Mouse (Mus musculus): ENCODE results near the gene Iqcf1. TPM values are rescaled to one million over a fixed set of nuclear protein-coding genes. Genes with fewer than 3 reads are reported as not detected.

The Iqcf1 gene
- total RNA-seq, 2 experiments from 2014 or later: not detected

Other genes starting within 250 kb of the Iqcf1 start
- gene Poc1a, start 218.9 kb upstream of the Iqcf1 start, total RNA-seq (2021): 10 to 100 TPM; 11.7 to 13.0 TPM
- 10 to 100 TPM; 82.4 to 91.1 TPM for gene Dusp7, start 131.3 kb upstream of the Iqcf1 start, total RNA-seq (2021)
- 100 to 1,000 TPM; 262 to 288 TPM for gene Rpl29, start 70.5 kb upstream of the Iqcf1 start, total RNA-seq (2021)
- gene Acy1, start 61.6 kb upstream of the Iqcf1 start, total RNA-seq (2021): 10 to 100 TPM; 12.6 to 13.1 TPM
- 10 to 100 TPM in 1 of 2 experiments, 1 to 10 TPM in 1; 9.9 to 12.6 TPM for gene Abhd14b, start 52.5 kb upstream of the Iqcf1 start, total RNA-seq (2021)
- 10 to 100 TPM; 38.2 to 41.5 TPM for gene Abhd14a, start 52.3 kb upstream of the Iqcf1 start, total RNA-seq (2021)
- gene Pcbp4, start 46.7 kb upstream of the Iqcf1 start, total RNA-seq (2021): 100 to 1,000 TPM; 178 to 202 TPM
- gene Gpr62, start 34.0 kb upstream of the Iqcf1 start, total RNA-seq (2021): 10 to 100 TPM; 14.0 to 14.7 TPM
- 10 to 100 TPM; 30.9 to 34.9 TPM for gene Rrp9, start 24.0 kb upstream of the Iqcf1 start, total RNA-seq (2021)
- 1 to 10 TPM; 3.2 to 4.7 TPM for gene Parp3, start 23.0 kb upstream of the Iqcf1 start, total RNA-seq (2021)
- gene Iqcf5, start 14.6 kb downstream of the Iqcf1 start, total RNA-seq (2021): not detected
- gene Iqcf3, start 61.7 kb downstream of the Iqcf1 start, total RNA-seq (2021): not detected
- gene Iqcf4, start 71.0 kb downstream of the Iqcf1 start, total RNA-seq (2021): not detected
- gene Iqcf6, start 126.6 kb downstream of the Iqcf1 start, total RNA-seq (2021): not detected
- 10 to 100 TPM; 63.9 to 84.0 TPM for gene Grm2, start 156.1 kb downstream of the Iqcf1 start, total RNA-seq (2021)
- gene Tex264, start 186.0 kb downstream of the Iqcf1 start, total RNA-seq (2021): 100 to 1,000 TPM; 102 to 104 TPM

Measured in layer of hippocampus, postnatal 25 days (tissue).